Mouse (Mus musculus) thymus, postnatal 4 days (tissue): Measurements from ENCODE around the gene Rab4a.
A peak's percentile ranks its signal among the peaks of the same experiment; 100 is the strongest.

Experiments
- DNase-seq: peaks from one replicate; pipeline ENCODE4 v3.0.0; 2021

The Rab4a gene

GRCm38 (mm10) chr8:123854733-123855475 is 49.1 kb downstream of the Rab4a start:
- DNase-seq: no peak

DNA sequence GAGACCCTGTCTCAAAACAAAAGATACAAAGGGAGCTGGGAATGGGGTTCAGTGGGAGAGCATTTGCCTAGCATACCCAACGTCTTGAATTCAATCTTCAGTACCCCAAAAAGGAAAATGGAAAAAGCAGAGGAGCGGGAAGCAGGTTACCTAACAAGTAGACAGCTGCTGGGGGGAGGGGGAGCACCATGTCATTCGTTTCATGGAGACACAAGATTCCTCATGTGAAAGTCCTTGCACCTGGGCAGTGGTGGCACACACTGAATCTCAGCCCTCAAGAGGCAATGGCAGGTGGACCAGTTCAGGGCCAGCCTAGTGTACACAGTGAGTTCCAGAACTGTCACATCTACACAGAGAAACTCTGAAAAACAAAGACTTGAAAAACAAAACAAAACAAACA is 51.6 kb downstream of the Rab4a start:
- DNase-seq: no peak

- no peak for DNase-seq
Measured at GRCm38 (mm10) chr8:123858574-123858940, 52.8 kb downstream of the Rab4a start.

GRCm38 (mm10) chr8:123858941-123859647 is 53.3 kb downstream of the Rab4a start:
- peak; percentile 97 for DNase-seq

GRCm38 (mm10) chr8:123859648-123860259 is 54.0 kb downstream of the Rab4a start, which contains the start of gene Ccsap:
TSS of gene Ccsap (minus strand) at chr8:123860209.
- peak; percentile 82 for DNase-seq

DNA sequence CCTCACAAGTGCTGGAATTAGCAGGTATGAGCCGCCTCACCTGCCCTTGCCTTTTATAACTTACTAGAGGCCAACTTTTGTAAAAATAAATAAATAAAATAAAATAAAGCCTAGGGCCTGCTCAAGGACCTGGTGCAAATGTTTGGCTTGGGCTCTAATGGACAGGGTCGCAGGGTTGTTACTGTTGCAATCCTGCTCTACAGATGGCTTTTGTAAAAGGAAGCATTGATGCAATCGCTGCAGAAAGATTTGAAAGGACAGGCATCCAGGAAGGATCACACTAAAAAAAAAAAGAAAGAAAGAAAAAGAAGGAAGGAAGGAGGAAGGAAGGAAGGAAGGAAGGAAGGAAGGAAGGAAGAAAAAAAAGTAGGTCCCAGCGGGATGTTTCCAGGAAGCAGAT is 54.6 kb downstream of the Rab4a start:
- DNase-seq: no peak

DNA sequence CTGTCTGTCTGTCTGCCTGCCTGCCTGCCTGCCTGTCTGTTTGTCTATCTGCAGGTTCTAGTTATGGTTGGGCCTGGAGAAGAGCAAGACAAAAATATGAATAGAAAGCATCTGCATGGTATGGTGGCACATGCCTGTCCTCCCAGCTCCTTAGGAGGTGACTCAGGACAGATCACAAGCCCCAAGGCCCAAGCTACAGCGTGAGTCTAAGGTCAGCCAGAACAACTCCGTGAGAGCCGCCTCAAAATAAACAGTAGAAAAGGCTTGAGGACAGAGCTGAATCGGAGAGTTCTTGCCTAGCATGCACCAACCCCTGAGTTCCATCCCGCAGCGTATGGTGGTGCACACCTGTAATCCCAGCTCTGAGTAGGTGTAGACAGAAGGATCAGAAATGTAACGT is 60.0 kb downstream of the Rab4a start:
- DNase-seq: no peak

DNA sequence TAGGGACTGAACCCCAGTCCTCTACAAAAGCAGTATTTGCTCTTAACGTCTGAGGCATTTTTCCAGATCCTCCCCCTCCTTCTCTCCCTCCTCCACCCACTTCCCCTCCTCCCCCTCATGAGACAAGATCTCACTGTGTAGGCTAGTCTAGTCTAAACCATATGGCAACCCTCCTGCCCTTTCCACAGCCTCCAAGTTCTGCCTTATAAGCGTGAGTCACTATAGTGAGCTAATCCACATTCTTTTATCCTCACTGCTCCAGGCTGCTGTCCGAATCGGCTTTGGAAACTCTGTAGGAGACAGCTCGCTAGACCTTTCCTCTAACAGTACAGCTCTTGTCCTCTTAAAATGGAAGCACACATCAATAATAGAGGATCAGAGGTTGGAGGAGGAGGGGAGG is 61.2 kb downstream of the Rab4a start:
- DNase-seq: no peak

- no peak for DNase-seq
Measured at GRCm38 (mm10) chr8:123872048-123872447, 66.3 kb downstream of the Rab4a start.

DNA sequence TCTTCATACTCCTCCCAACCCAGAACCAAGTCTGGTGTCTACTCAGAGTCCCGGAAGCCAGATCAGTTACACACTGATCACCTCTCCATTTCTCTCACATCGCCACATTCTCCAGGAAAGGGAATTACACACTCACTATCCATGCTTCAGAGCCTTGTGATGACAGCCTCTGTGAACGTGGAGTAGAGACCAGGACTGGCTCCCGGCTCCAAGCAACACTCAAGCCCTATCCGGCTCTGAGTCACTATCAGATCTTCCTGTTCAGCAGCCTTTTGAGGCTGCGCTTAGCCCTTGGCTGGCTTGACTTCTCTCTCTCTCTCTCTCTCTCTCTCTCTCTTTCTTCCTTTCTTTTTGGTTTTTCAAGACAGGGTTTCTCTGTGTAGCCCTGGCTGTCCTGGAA is 67.6 kb downstream of the Rab4a start:
- no peak for DNase-seq

DNA sequence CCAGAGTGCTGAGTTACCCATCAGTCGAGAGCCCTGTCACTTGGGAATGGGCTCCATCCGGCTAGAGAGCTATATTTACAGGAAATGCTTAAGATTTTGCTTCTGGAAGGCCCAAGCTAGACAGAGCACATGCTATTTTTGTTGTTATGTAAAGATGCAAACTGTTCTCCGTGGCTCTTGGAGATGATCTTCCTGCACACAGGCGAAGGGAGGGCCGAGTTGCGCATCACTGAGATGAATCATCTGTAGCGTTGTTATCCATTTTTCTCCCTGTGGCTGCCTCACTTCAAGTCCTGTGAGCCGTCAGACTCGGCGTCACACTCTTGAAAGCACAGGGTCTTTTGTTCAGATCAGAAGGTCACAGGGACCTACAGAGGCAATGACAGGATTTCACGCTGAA is 68.5 kb downstream of the Rab4a start:
- DNase-seq: no peak

- no peak for DNase-seq
Measured at GRCm38 (mm10) chr8:123877865-123878264, 72.1 kb downstream of the Rab4a start.

DNA sequence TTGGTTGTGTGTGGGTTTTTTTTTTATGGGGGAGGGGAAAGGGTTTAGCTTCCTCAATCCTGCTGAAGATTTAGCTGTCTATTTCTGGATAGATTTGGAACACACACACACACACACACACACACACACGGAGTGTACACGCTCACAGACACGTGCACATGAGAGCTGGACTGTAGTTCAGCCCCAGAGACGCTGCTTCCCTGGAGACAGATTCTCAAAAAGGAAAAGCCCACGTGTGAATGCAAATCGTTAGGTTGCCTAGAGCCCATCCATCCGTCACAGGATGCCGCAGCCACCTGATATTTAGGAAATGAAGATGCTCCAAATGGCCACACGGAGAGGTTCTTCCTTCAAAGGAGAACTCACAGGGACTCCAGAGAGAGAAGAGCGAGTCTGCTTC is 74.5 kb downstream of the Rab4a start:
- DNase-seq: no peak

- DNase-seq: no peak
Measured at GRCm38 (mm10) chr8:123880821-123881350, 75.1 kb downstream of the Rab4a start.

GRCm38 (mm10) chr8:123882412-123882811 is 76.6 kb downstream of the Rab4a start:
- no peak for DNase-seq

DNA sequence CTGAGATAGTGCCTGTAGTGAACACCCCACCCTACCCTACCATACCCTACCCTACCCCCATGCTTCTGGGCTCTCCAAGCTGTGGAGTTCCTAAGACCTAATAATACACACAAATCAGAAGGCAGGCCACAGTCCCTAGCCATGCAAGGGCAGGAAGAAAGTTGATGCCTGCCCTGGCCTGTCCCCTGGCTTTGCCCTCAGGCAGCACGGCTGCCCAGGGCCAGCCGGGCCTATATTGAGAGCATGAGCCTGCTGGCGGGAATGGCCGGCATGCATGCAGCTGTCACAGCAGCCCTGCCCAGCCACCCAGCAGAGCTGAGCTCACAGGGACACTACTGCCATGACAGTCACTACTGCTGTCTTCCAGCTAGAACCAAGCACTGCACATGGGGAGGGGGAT is 77.3 kb downstream of the Rab4a start:
- no peak for DNase-seq
